Mouse (Mus musculus): Measurements from ENCODE around the gene Cap2.

Gene Cap2

DNA sequence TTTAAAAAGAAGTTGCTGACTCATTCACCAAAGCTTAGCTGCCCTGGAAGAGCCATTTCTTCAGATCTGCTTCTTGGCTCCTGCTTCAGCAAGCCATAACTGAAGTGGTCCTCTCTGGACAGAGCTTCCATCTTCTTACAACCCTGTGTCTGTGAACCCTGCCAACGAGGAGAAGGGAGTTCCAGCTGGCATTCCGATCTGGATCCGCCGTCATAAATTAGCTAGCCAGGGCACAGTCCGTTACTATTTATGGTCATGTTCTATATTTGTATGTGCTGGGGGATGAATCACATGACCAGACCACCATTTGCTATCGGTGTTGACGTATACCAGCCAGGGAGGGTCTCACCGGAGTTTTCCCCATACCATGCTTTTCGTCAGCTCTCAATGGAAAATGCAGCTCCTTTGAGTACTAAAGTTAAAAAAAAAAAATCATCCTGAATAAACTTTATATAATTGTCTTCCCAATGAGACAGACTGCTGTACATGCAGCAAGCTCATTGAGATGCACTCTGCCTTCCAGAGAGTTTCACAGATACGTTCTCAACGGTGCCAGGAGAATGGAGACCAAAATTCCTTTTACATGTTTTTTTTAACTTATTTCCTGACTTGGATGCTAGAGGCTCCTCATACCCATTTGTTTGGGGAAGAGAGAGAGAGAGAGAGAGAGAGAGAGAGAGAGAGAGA is 70.5 kb downstream of the Cap2 start:
- no peak for DNase-seq

DNA sequence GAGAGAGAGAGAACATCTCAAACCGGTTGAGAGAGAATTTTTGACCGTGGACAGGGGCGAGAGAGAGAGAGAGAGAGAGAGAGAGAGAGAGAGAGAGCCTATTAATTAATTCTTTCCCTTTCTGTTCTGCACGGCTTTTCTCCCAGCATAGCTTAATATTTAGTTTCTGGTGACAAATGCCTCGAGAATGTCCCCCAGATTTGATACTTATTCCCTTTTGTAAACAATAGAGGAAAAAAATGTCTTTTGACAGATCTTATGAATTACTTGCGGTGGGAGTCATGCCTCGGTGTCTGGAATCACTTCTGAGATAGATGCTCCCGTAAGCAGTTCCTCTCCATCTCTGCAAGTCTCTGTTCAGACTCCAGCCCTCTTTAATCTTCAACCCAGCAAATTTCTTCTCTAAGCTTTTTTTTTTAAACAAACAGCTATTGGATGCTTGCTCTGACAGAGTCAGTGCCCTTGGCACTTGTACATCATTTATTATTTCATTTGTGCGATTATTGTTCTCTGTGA is 71.1 kb downstream of the Cap2 start:
- no peak for DNase-seq

DNA sequence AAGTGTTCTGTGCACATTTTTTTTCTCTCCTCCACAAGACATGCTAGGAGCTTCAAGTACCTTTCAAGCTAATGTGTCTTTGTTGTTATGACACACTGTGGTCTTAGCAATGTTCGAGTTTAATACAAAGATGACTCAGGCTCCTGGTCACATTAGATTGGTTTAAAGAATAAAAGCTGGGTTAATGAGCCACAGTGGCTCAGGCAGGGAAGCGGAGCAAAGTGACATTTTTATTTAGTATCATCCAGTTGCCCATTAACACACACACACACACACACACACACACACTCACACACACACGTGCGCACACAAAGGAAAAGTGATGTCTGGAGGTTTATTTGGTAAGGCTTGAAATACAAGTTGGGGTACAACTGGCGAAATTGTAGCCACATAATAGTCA is 72.6 kb downstream of the Cap2 start:
- no peak for DNase-seq

DNA sequence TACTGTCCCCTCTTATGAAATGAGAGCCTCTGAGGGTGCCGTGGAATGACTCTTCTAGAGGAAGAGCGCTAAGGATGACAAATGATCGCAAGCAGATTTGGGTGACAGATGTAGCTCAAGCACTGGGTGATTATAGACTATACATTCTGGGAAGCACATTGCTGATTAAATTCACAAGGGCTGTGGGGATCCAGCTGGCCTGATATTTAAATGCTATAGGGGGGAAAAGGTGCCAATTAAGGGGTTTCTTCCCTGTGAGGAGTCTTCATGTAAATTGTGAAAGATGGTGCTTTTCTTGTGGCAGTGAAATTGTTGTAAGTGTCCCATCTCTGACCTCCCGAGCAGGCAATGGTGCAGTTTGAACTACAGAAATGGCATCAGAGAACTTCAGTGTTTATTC is 73.1 kb downstream of the Cap2 start:
- DNase-seq = no peak

DNA sequence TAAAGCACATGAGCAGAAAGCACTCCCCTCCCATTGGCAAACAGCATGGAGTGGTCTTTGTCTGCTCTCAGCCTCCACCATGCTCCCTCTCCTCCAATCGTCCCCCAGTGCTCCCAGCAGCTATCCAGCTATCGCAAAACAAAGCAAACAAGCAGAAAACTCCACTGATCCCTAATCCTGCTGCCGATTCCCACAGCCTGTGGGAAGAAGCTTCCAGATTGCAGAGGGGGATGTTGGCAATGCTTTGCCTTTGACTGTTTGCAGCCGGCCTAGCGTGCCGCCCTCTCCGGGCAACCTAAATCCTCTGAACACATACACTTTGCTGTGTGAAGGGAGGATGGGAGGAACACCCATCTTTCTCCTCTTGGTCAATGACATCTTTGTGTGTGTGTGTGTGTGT is 83.2 kb downstream of the Cap2 start:
- no peak for DNase-seq

DNA sequence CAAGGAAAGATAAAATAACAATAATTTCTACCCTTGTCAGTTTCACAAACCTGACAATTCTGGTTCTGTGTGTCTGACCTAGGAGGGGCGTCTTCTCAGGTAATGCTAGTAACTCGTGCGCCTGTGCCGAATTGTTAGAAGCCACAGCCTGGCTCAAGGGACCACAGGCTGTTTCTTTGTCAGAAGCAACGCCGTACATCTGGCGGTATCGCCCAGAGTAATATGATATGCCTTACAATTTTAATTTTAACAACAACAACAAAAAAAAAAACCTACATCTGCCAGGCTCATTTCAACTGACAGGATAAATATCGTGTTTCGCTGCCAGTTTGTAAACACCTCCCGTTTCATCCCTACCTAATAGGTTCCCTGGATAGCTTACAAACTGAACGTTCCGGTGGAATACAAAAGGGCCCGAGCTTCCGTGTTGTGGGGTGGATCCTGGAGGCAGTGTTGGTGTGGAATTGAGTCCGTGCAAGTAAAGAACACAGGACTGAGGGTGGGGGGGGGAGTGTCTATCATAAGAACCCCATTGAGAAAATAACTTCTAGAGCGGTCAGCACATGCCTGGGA is 86.2 kb downstream of the Cap2 start:
- no peak for DNase-seq

DNA sequence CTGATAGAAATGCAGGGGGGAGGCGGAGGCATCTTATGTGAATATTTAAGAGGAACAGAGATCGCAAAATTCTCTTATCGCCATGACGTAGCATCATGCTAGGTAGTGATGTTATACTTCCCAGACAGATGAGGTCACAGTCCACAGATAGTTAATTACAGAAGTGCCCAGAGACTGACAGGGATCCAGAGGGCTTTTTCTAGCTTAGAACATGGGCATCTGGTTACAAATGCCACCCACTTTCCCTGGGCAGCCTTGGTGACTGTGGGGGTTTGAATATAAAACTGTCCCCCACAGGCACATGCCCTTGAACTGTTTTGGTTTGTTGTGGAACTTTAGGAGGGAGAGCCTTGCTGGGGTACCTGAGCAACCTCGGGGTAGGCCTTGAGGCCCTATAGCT is 87.0 kb downstream of the Cap2 start:
- DNase-seq = no peak

DNA sequence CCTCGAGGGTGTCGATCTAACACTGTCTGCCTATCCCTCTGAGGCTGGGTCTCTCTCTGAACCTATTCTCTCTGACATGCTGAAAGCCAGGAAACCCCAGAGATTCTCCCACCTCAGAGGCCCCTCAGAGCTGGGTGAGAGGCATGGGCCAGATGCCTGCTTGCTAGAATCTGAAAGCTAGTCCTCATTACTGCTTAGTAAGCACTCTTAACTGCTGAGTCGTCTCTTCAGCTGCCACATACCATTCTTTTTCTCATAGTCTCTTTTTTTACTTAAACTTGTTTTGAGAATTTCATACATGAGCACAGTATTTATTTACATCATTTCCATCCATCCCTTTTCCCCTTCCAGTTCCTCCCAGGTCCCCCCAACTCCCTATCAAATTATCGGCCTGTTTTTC is 89.2 kb downstream of the Cap2 start:
- no peak for DNase-seq

DNA sequence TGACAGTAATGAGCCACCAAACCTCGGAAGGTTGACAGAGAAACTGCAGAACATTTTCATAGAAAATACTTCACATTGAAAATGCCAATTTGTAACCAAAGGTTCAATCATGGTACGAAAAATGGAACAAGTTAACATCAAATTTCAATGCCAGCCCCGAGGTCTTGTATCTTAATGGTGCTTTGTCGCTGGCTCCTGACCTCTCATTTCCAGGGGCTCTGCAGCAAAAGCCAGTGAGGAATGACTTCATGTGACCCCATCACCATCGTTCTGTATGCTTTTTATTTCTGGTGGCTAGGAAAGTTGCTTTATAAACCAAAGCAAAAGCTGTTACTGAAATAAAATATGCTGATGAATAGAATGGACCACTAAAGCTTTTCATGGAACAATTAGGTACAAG is 99.0 kb downstream of the Cap2 start:
- no peak for DNase-seq

DNA sequence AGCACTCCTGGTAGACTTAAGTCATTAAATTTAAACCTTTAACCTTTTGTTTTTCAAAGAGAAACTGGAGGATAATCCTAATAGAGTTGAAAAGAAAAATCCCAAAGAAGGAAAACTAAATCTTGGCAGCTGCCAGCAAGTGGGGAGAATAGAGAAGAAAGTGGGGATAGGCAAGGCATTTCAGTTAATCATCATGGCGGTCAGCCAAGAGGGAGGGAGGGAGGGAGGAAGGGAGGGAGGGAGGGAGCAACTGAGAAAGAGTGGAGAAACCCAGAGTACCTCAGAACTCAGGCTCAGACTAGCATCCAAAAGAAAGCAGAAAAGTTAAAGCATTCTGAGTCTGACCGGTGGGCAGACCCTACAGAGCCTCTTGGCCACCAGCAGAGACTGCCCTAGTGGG is 99.7 kb downstream of the Cap2 start:
- DNase-seq = no peak

DNA sequence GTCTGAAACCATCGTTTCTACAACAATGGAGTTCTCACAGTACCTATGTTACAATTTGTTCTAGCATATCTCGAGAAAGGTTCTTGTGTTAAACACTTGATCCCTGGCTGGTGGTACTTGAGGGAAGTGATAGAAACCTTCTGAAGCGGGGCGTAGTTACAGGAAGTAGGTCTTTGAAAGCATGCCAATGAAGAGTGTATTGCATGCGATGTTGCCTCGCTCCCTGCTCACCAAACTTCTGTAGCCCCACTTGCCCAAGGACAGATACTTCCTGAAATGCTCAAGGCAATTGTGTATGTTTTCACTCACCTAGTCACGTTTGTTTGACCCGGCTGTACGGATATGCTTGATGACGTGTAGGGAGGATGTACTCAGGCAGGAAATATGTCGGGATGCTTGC is 101.0 kb downstream of the Cap2 start:
- DNase-seq = no peak

DNA sequence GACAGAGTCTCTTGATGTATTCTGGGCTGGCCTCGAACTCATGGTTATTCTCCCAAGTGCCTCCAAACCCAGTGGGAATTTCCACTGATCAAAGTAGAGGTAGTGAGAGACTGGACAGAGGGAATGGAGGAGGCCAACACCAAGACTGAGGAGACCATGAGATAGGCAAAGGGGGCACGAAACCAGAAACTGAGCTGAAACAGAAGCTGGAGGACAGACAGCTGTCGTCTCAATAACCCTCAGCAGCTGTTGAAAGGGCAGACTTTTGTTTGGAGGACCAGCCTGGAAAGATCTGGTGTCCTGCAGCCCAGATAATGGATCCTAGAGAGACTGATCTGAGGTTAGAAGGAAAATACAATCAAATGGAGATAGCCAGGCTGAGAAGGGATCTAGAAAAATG is 109.4 kb downstream of the Cap2 start:
- DNase-seq = no peak

DNA sequence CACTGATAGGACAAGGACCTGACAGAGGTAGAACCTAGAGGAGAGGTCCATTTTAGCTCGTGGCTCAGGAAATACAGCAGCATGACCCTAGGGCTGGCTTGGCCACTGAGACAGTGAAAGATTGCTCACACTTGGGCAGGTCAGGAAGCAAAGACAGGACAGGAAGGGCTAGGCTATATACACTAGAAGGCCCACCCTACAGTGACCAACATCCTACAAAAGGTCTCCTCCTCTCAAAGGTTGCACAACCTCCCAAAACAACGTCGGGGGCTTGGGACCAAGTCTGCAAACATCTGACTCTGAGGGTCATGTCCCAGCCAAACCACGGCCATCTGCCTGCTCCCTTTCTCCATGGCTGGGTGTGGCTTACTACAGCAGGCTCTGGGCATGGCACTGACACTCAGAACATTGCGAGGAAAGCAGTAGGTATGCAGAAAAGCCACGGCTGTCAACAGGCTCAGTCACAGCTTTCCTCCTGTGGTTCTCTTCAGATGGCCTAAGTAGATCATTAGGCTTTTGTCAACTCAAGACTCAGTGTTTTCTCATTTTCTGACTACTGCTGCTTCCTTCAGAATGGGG is 112.1 kb downstream of the Cap2 start:
- DNase-seq = no peak

DNA sequence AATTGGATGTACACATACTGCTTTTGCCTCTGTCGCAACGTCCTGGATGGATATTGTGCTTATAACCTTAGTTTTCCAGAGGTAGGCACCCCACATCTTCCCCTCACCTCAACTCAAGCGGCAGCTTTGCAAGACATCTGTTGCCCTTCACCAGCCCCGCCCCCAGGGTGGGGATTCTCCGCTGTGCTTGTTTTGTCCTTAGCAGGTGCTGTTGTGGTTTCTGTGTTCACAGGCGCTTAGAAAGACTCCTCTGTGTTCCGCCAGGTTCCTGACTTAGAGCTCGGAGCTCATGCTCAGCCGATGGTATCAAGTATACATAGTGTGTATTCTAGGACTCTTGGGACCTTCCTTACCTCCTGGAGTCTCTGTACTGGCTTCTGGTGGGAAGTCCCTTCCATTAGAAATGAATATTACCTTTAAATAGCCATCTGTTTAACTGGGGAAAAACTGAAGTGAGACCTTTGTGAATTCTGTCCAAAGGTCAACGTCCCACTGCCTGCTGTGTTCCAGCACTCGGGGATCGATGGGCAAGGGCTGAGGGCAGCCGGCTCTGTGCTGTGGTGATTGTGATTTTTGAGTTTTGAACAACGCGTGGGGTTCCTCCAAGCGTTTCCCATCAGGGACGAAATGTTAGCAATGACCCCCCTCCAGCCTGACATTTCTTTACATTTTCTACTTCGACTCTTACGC is 115.2 kb downstream of the Cap2 start:
- DNase-seq = no peak

DNA sequence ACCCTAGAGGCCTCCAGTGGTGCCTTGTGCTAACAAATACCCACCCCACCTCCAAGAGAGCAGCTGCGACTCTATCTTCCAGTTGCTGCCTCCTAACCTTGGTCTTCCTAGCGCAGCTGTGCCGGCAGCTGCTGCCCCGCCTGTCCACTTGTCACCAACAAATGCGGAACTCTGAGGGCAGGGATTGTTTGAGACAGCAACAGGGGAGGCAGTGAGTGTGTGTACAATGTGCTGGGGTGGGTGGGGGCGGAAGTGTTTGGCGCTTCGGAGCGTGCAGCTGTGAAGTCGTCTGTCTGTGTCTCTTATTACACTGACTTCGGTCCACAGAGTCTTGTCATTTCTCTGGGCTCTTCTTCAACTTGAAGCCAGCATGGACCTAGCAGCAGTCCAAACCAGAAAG is 118.0 kb downstream of the Cap2 start:
- DNase-seq = no peak

DNA sequence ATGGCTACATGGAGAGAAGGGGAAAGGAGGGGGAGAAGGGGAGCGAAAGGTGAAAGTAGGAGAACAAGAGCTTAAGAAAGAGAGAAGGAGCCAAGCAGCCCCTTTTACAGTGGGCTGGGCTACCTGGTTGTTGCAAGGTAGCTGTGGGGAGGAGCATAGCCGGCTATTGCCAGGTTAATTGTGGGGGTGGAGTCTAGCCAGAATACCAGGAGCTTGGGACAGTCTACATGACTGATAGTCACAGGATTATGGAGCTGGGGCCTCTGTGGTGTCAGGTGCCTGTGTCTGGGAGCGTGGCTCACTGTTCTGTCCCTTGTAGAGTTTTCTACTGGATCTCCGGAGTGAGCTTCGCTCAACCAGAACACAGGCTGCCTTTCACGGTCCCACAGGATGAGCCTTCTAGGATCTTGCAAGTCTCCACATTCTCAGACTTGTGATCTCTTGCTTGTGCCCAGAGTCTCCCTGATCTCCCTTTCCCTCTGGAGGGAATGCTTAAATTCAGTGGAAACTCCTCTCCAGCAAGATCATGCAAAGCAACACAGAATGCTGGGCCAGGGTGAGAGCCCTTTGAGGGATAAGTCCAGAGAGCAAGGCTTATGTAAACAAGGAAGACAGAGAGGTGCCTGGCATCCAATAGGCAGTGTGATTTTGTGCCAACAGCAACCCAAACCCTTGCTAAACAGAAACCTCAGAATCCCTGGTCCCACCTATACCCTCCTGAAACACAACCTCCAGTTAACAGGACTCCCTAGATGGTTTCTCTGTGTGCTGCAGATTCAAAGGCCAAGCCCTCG is 119.5 kb downstream of the Cap2 start:
- peak; percentile 3 for DNase-seq

DNA sequence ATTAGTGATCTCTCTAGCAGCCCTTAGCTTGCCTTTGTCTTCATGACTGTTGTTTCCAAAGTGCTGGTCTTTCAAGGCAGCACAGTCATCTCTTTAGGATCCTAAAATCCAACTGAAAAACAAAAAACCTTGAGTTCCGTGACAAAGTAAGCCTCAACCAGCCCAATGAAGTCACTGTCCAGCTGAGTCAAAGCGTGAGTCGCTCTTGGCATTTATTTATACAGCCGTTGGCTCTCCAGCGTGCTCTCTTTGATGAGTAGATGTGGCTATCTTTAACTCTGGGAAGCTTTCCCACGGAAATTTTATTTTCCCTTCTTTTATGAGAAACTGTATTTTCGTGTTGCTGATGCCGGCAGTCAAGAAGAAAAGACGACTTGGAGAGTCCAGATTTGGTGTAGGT is 125.0 kb downstream of the Cap2 start:
- DNase-seq = no peak

DNA sequence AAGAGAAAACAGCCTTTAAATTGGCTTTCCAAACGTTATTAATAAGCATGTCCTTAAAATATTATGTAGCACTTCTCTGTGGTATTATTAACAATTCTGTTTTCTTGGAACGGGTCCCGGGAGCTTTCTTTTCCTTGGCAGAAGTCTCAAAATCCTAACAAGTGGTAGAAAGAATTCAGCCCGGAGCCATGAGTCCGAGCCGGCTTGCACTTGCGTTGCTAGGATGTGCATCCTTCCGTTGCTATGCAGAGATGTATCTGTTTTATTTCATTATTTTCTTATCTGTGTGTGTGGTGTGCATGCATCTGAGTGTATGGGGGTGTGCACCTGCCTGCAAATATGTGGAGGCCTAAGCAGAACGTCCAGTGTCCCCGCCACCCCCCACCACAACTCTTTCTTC is 126.2 kb downstream of the Cap2 start:
- no peak for DNase-seq

DNA sequence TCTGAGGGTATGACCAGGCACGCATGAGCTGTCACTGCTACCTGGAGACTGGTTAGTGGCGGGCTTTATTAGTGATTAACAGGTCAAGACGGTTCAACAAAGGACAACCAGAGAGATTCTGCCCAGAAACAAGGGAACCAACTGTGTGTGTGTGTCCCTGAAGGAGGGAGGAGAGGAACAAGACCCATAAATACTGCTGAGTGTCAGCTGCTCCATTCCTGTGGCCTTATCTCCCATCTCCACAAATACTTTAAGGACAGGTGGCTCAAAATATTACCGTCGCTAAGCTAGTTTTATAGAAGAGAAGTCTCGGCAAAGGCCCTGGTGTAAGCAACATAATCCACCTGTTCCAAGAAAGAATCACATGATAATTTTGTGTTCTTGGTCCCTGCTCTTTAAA is 127.7 kb downstream of the Cap2 start:
- DNase-seq = no peak

DNA sequence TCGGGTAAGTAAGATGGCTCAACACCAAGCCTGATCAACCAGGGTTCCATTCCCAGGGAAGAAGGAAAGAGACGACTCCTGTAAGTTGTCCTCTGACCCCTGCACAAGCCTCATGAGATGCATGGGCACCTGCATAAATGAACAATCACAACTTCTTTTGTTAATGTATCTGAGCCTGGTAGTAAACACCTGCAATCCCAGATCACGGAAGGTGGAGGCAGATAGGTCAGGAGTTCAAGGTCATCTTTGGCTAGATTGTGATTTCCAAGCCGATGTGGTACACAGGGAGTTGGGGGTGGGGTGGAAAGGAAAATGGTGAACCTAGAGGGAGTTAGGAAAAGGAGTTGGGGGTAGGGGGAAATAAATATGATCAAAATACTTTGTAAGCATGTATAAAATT is 131.1 kb downstream of the Cap2 start:
- no peak for DNase-seq

DNA sequence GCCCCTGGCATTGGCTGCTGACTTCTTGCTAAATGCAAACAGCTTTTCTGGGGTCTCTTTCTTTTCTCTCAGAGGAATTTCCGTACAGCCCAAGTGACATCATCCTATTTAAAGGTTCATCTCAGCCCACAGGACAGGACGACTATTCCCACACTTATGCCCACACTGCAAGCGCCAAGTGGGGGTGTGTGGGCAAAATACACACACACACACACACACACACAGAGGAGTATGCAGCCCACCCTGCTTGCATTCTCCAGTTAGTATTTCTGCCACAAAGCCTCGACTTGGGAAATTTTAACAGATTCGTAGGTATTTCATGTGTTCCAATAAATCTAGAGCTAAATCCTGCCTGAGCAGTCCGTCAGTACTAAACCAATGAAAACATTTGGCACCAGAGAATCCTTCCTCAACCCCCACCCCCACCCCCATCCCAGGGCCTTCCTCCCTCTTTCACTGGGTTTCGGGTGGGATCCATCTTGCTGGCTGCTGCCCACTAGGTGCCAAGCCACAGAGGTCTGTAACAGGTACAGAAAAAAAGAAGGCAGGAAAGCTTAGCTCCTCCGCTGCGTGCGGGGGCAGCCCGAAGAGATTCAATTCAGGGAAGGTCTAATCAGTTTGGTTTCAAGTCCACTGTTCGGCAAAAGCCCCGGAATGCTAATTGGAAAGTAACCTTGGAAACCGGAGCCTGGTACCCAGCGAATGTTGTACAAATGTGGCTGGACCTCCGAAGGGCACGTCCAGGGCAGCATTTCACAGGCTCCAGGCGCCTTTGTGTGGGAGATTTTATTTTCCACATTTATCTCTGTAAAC is 131.9 kb downstream of the Cap2 start:
- DNase-seq = no peak

DNA sequence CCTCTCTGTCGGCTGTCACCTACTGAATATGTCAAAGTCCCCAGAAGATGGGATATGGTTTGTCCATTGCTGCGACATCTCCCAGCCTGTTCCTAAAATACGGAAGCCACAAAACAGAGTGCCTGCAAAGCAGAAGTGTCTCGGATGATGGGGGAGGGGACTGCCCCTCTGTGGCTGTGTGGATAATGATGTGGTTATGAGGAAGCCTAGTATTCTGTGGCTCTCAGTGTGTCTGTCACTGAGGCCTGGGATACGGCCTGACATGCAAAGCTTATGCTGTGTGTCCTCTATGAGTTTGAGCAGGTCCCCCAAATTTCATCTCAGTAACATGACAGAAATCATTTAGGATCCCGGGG is 132.5 kb downstream of the Cap2 start:
- DNase-seq = no peak
